Mouse (Mus musculus) limb, embryonic 14.5 days (tissue): ENCODE data around the gene Traf7. TPM values are rescaled to one million over a fixed set of nuclear protein-coding genes. Genes with fewer than 3 reads are reported as not detected.

ENCODE experiments used
- ATAC-seq: fragments of 200-750 bp; cut with Nextera tagmentation; 2 replicates; pipeline ENCODE4 v1.8.0; 2017; ENCODE audit warnings: low read depth, moderate number of reproducible peaks, moderate TSS enrichment; ENCODE audit not compliant: low FRiP score
- DNase-seq: peaks from one replicate; pipeline ENCODE4 v3.0.0-alpha.2; 2015; ENCODE audit warnings: low spot score
- H3K27ac ChIP-seq: fragments of 300-500 bp; sonication (generic); replicated peaks from 2 replicates; pipeline ENCODE4 v1.5.1; 2014; ENCODE audit warnings: low read depth, mild to moderate bottlenecking, low read length, moderate library complexity, mixed read lengths
- H3K27me3 ChIP-seq: fragments of 300-500 bp; sonication (generic); 2 replicates; pipeline ENCODE4 v1.6.1; 2014; ENCODE audit warnings: low read length, mixed read lengths; ENCODE audit not compliant: control insufficient read depth, insufficient read depth
- H3K36me3 ChIP-seq: fragments of 300-500 bp; sonication (generic); 2 replicates; pipeline ENCODE4 v1.6.1; 2014; ENCODE audit warnings: mild to moderate bottlenecking, low read length, moderate library complexity, mixed read lengths; ENCODE audit not compliant: control insufficient read depth, insufficient read depth
- H3K4me1 ChIP-seq: fragments of 300-500 bp; sonication (generic); 2 replicates; pipeline ENCODE4 v1.6.1; 2014; ENCODE audit warnings: antibody characterized with exemption, low read length, mixed read lengths; ENCODE audit not compliant: control insufficient read depth, insufficient read depth
- H3K4me2 ChIP-seq: fragments of 300-500 bp; sonication (generic); replicated peaks from 2 replicates; pipeline ENCODE4 v1.6.1; 2014; ENCODE audit warnings: low read depth, mild to moderate bottlenecking, low read length, moderate library complexity; ENCODE audit not compliant: severe bottlenecking
- H3K4me3 ChIP-seq: fragments of 300-500 bp; sonication (generic); replicated peaks from 2 replicates; pipeline ENCODE4 v1.5.1; 2014; ENCODE audit warnings: low read length
- H3K9ac ChIP-seq: fragments of 300-500 bp; sonication (generic); 2 replicates; pipeline ENCODE4 v1.6.1; 2014; ENCODE audit warnings: mild to moderate bottlenecking, low read depth, low read length, moderate library complexity; ENCODE audit not compliant: severe bottlenecking
- H3K9me3 ChIP-seq: fragments of 300-500 bp; sonication (generic); 2 replicates; pipeline ENCODE4 v1.6.1; 2016; ENCODE audit warnings: low read length; ENCODE audit not compliant: control insufficient read depth
- POLR2A ChIP-seq: fragments of 200-500 bp; IDR thresholded peaks from 2 replicates; pipeline ENCODE4 v1.8.0; 2012; ENCODE audit warnings: inconsistent platforms, mild to moderate bottlenecking, moderate library complexity, borderline replicate concordance; ENCODE audit not compliant: insufficient read depth, insufficient read length; ENCODE audit errors: extremely low read depth
- WGBS: fragments of 180-500 bp; shearing (Covaris S2); extraction: QIAGEN DNeasy Blood & Tissue Kit; methylation state at CpG from one replicate; pipeline ENCODE4 v1.1.7; 2014; 5-methylcytosine and 5-hydroxymethylcytosine counted together
- polyA plus RNA-seq, 2 experiments: library from polyadenylated mRNA; depleted of rRNA in 1 of 2; stranded (reverse) in 1 of 2; unstranded in 1 of 2; fragments of >200 nt; fragmentation: Nextera tagmentation in 1 of 2; extraction: Ambion mirVana in 1 of 2; gene quantifications; 2 replicates each; pipeline versions ENCODE4 v1.2.1 to v1.2.3; 2012 to 2014

The Traf7 gene
- polyA plus RNA-seq, 2 experiments, result 81.3 to 308 TPM

GRCm38 (mm10) chr17:24545247-24545646 is 17.5 kb upstream of the Traf7 start:
- no peak for ATAC-seq
- no peaks in the 10 kb centered on the region for H3K27me3 ChIP-seq

DNA sequence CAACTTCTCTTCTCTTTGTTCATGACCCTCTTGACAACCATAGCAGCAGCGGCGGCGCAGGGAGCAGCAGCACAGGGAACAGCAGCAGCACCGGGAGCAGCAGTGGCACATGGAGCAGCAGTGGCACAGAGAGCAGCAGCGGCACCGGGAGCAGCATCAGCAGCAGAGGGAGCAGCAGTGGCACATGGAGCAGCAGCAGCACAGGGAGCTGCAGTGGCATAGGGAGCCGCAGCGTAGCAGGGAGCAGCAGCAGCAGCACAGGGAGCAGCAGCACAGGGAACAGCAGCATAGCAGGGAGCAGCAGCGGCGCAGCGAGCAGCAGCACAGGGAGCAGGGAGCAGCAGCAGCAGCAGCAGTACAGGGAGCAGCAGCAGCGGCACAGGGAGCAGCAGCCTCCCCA is 16.9 kb upstream of the Traf7 start:
- H3K4me2 ChIP-seq, result 0 out of 2 replicates have a peak overlapping the region, but pooled peaks have one; percentile 10
- H3K4me1 ChIP-seq, result peaks cover 4% of the 10 kb centered on the region; the same call in 1 of the 2 replicates
- H3K27me3 ChIP-seq, result no peaks in the 10 kb centered on the region
- H3K9me3 ChIP-seq, result no peaks in the 10 kb centered on the region
- ATAC-seq, result no peak
- TF ChIP-seq POLR2A, result no peak
- 0 out of 2 replicates have a peak overlapping the region, but pooled peaks have one; percentile 3 for H3K9ac ChIP-seq
- H3K4me3 ChIP-seq, result no peak overlapping the region
- no peak overlapping the region for H3K27ac ChIP-seq
- WGBS, result 17% methylated on average over 11 of the region's 12 CpGs
- DNase-seq, result no peak
- H3K36me3 ChIP-seq, result no peaks in the 10 kb centered on the region

More at GRCm38 (mm10) chr17:24545247-24545646, 17.5 kb upstream of the Traf7 start:
- peaks cover 4% of the 10 kb centered on the region; the same call in 1 of the 2 replicates for H3K4me1 ChIP-seq
- no peak for DNase-seq
- no peak overlapping the region for H3K4me2 ChIP-seq
- no peak overlapping the region for H3K4me3 ChIP-seq
- WGBS, result 79% methylated on average over 2 of the region's 2 CpGs
- H3K36me3 ChIP-seq, result no peaks in the 10 kb centered on the region
- H3K27ac ChIP-seq, result no peak overlapping the region
- no peak for TF ChIP-seq POLR2A
- no peaks in the 10 kb centered on the region for H3K9me3 ChIP-seq
- no peak overlapping the region for H3K9ac ChIP-seq

DNA sequence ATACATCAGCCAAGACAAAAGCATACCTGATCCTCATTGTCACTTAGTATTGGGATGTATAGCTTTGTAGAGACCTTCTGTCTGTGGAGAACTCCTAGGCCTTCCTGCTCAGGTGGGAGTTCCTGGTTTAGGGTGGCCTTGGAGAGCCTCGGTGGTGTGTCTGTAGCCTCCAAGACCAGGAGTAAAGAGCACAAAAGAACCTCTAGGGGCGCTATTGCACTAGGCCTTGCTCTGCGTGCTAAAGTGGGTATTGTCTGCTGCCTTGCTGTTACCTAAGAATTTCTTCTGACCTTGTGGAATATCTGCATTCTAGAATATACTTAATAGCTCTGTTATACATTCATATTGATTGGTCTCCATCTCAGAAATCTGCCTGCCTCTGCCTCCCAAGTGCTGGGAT is 12.6 kb upstream of the Traf7 start:
- DNase-seq (peak; percentile 68), ATAC-seq (peak; percentile 45; the same call in 1 of the 2 replicates)
- Histone ChIP-seq H3K9me3 (no peaks in the 10 kb centered on the region), H3K27me3 (no peaks in the 10 kb centered on the region), H3K4me2 (no peak overlapping the region), H3K4me1 (0 out of 2 replicates have a peak, but pooled peaks cover 3% of the 10 kb centered on the region), H3K36me3 (no peaks in the 10 kb centered on the region), H3K4me3 (no peak overlapping the region), H3K27ac (no peak overlapping the region), H3K9ac (no peak overlapping the region)
- WGBS, result 12% methylated on average over 3 of the region's 3 CpGs
- TF ChIP-seq POLR2A, result no peak

DNA sequence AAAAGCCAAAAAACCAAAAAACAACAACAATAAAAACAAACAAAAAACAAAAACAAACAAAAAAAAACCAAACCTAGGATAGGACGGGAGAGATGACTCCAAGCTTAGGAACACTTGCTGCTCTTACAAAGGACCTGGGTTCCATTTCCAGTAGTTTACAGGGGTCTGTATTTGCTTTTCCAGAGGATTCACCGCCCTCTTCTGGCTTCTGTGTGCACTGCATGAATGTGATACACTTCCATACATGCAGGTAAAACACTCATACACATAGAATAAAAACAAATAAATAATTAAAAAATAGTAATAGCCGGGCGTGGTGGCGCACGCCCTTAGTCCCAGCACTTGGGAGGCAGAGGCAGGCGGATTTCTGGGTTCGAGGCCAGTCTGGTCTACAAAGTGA is 11.2 kb upstream of the Traf7 start:
- no peaks in the 10 kb centered on the region for H3K36me3 ChIP-seq
- no peaks in the 10 kb centered on the region for H3K27me3 ChIP-seq
- H3K9me3 ChIP-seq, result no peaks in the 10 kb centered on the region
- no peak for TF ChIP-seq POLR2A
- H3K4me1 ChIP-seq, result 0 out of 2 replicates have a peak, but pooled peaks cover 3% of the 10 kb centered on the region
- DNase-seq (no peak), ATAC-seq (peak; percentile 24; the same call in 1 of the 2 replicates)
- no peak overlapping the region for H3K27ac ChIP-seq
- no peak overlapping the region for H3K4me2 ChIP-seq
- no peak overlapping the region for H3K9ac ChIP-seq
- no peak overlapping the region for H3K4me3 ChIP-seq
- 69% methylated on average over 8 of the region's 8 CpGs for WGBS

- WGBS, result 26% methylated on average over 3 of the region's 3 CpGs
- no peak for DNase-seq
These were observed 9.8 kb upstream of the Traf7 start for GRCm38 (mm10) chr17:24537536-24537935.

More at GRCm38 (mm10) chr17:24537536-24537935, 9.8 kb upstream of the Traf7 start:
- no peaks in the 10 kb centered on the region for H3K9me3 ChIP-seq
- no peak overlapping the region for H3K27ac ChIP-seq
- H3K9ac ChIP-seq, result no peak overlapping the region
- H3K36me3 ChIP-seq, result no peaks in the 10 kb centered on the region
- no peak overlapping the region for H3K4me2 ChIP-seq
- H3K4me1 ChIP-seq, result peaks cover 13% of the 10 kb centered on the region
- ATAC-seq, result no peak
- no peak for TF ChIP-seq POLR2A
- no peaks in the 10 kb centered on the region for H3K27me3 ChIP-seq
- no peak overlapping the region for H3K4me3 ChIP-seq
